Mouse (Mus musculus) lung, adult 2 months (tissue): Measurements from ENCODE around the gene Il21.

ENCODE experiments used
- CTCF ChIP-seq: fragments of 200-500 bp; IDR thresholded peaks from 2 replicates; pipeline ENCODE4 v1.5.1; 2011; ENCODE audit warnings: mild to moderate bottlenecking, low read length, control low read depth; ENCODE audit not compliant: insufficient read depth
- POLR2A ChIP-seq: fragments of 200-500 bp; IDR thresholded peaks from 2 replicates; pipeline ENCODE4 v1.6.1; 2011; ENCODE audit warnings: low read depth, mild to moderate bottlenecking, control low read depth, low read length, borderline replicate concordance; ENCODE audit errors: extremely low read depth

DNA sequence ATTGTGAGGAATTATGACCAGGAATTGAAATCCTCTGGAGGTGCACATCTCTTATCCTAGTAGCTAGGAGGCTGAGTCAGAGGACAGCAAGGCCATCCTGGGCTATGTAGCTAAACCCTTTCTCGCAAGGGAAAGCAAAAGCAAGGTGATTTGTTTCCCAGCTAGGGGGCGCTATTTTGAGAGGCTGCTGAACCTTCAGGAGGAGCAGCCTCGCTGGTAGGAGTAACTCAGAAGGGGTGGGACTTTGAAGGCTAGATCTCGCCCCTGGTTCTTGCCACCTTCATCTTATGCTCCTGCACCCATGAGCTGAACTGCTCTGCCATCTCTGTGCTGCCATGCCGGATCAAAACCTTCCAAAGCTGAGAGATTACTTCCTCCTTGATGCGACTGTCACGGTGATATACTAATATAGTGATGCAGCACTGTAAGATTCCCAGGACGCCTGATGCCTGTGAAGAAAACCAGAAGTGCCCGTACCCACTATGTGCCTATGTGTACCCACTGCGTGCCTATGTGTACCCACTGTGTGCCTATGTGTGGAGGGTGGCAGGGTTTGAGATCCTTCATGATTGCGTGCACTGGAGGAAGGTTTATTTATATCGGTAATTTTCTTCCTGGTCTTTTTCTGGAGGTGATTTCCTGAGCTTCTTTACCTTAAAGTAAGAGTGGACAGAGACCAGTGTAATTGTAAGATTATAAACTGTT is 52.2 kb downstream of the Il21 start:
- peak; percentile 22; the same call in 1 of the 2 replicates for TF ChIP-seq CTCF
- no peak for TF ChIP-seq POLR2A
